Mouse (Mus musculus) lung, postnatal 0 days (tissue): Measurements from ENCODE around the gene Sipa1l3. TPM values are rescaled to one million over a fixed set of nuclear protein-coding genes. Genes with fewer than 3 reads are reported as not detected.
A peak's percentile ranks its signal among the peaks of the same experiment; 100 is the strongest.

Source experiments
- ATAC-seq: fragments of 200-750 bp; cut with Nextera tagmentation; 2 replicates; pipeline ENCODE4 v1.8.0; 2017; ENCODE audit warnings: moderate library complexity
- DNase-seq: peaks from one replicate; pipeline ENCODE4 v3.0.0-alpha.2; 2016; ENCODE audit warnings: low spot score
- H3K27ac ChIP-seq: fragments of 300-500 bp; sonication (generic); 2 replicates; pipeline ENCODE4 v1.5.1; 2014; ENCODE audit warnings: antibody characterized with exemption, mild to moderate bottlenecking, low read length, mixed read lengths
- H3K27me3 ChIP-seq: fragments of 300-500 bp; sonication (generic); replicated peaks from 2 replicates; pipeline ENCODE4 v1.6.1; 2014; ENCODE audit warnings: low read length, mixed read lengths; ENCODE audit not compliant: insufficient read depth
- H3K36me3 ChIP-seq: fragments of 300-500 bp; sonication (generic); 2 replicates; pipeline ENCODE4 v1.6.1; 2014; ENCODE audit warnings: low read length, mixed read lengths; ENCODE audit not compliant: insufficient read depth
- H3K4me1 ChIP-seq: fragments of 300-500 bp; sonication (generic); 2 replicates; pipeline ENCODE4 v1.6.1; 2014; ENCODE audit warnings: antibody characterized with exemption, low read depth, low read length, mixed read lengths; ENCODE audit not compliant: insufficient read depth
- H3K4me2 ChIP-seq: fragments of 300-500 bp; sonication (generic); replicated peaks from 2 replicates; pipeline ENCODE4 v1.6.1; 2014; ENCODE audit warnings: low read depth, mild to moderate bottlenecking, low read length, moderate library complexity, mixed read lengths
- H3K4me3 ChIP-seq: fragments of 300-500 bp; sonication (generic); 2 replicates; pipeline ENCODE4 v1.5.1; 2014; ENCODE audit warnings: low read depth, low read length
- H3K9ac ChIP-seq: fragments of 300-500 bp; sonication (generic); replicated peaks from 2 replicates; pipeline ENCODE4 v1.6.1; 2014; ENCODE audit warnings: low read depth, mild to moderate bottlenecking
- H3K9me3 ChIP-seq: fragments of 300-500 bp; sonication (generic); 2 replicates; pipeline ENCODE4 v1.6.1; 2016; ENCODE audit warnings: low read length, mixed read lengths
- CTCF ChIP-seq: IDR thresholded peaks from 2 replicates; pipeline ENCODE4 v1.5.1; 2016; ENCODE audit warnings: antibody characterized with exemption, mild to moderate bottlenecking
- EP300 ChIP-seq: IDR thresholded peaks from 2 replicates; pipeline ENCODE4 v1.6.1; 2016; ENCODE audit warnings: antibody characterized with exemption, mild to moderate bottlenecking, control low read depth
- WGBS: fragments of 180-500 bp; shearing (Covaris S2); extraction: QIAGEN DNeasy Blood & Tissue Kit; methylation state at CpG from one replicate; pipeline ENCODE4 v1.1.7; 2014; 5-methylcytosine and 5-hydroxymethylcytosine counted together
- polyA plus RNA-seq: library from polyadenylated mRNA; unstranded; fragments of >200 nt; fragmentation: Nextera tagmentation; extraction: Ambion mirVana; gene quantifications from 2 replicates; pipeline ENCODE4 v1.2.1, GENCODE M21; 2015

Sipa1l3 gene
- polyA plus RNA-seq, 1 experiment from 2014 or later = 18.5 TPM

GRCm38 (mm10) chr7:29281201-29282073 lies 237.0 kb downstream of the Sipa1l3 start, which contains the start of gene Spint2:
Spint2 (minus strand) TSS chr7:29281912.
- Histone ChIP-seq H3K27ac (peak within 1 kb of the TSS; percentile 97), H3K9ac (peak within 1 kb of the TSS; percentile 68), H3K4me3 (peak within 1 kb of the TSS; percentile 59), H3K27me3 (no peaks in the 10 kb centered on the region), H3K4me1 (peaks cover 5% of the 10 kb centered on the region; the same call in 1 of the 2 replicates), H3K4me2 (peak within 1 kb of the TSS; percentile 87), H3K9me3 (no peaks in the 10 kb centered on the region), H3K36me3 (no peaks in the 10 kb centered on the region)
- TF ChIP-seq EP300 (no peak), CTCF (peak; percentile 50)
- WGBS = under 1% methylated on average over 60 of the region's 80 CpGs
- DNase-seq = peak; percentile 89
- ATAC-seq = peak; percentile 93

GRCm38 (mm10) chr7:29280801-29281200 lies 237.6 kb downstream of the Sipa1l3 start:
- no peaks in the 10 kb centered on the region for H3K36me3 ChIP-seq
- 15% methylated on average over 13 of the region's 13 CpGs for WGBS
- H3K4me1 ChIP-seq = peaks cover 5% of the 10 kb centered on the region; the same call in 1 of the 2 replicates
- TF ChIP-seq CTCF (no peak), EP300 (no peak)
- peak overlapping the region; percentile 87 for H3K4me2 ChIP-seq
- peak overlapping the region; percentile 97; the same call in 1 of the 2 replicates for H3K27ac ChIP-seq
- no peak for DNase-seq
- H3K9me3 ChIP-seq = no peaks in the 10 kb centered on the region
- H3K9ac ChIP-seq = peak overlapping the region; percentile 19; the same call in 1 of the 2 replicates
- H3K4me3 ChIP-seq = peak overlapping the region; percentile 59
- ATAC-seq = no peak
- no peaks in the 10 kb centered on the region for H3K27me3 ChIP-seq

- peak overlapping the region; percentile 22; the same call in 1 of the 2 replicates for H3K27ac ChIP-seq
- H3K9me3 ChIP-seq = no peaks in the 10 kb centered on the region
- TF ChIP-seq CTCF (no peak), EP300 (no peak)
- ATAC-seq (no peak), DNase-seq (no peak)
- H3K4me2 ChIP-seq = peak overlapping the region; percentile 87
- 0 out of 2 replicates have a peak overlapping the region, but pooled peaks have one; percentile 59 for H3K4me3 ChIP-seq
- no peaks in the 10 kb centered on the region for H3K27me3 ChIP-seq
- 53% methylated on average over 8 of the region's 8 CpGs for WGBS
- H3K4me1 ChIP-seq = peaks cover 5% of the 10 kb centered on the region; the same call in 1 of the 2 replicates
- H3K9ac ChIP-seq = no peak overlapping the region
- no peaks in the 10 kb centered on the region for H3K36me3 ChIP-seq
Observed at GRCm38 (mm10) chr7:29279924-29280323, 238.5 kb downstream of the Sipa1l3 start.

GRCm38 (mm10) chr7:29279261-29279660 lies 239.2 kb downstream of the Sipa1l3 start:
- H3K9ac ChIP-seq = no peak overlapping the region
- no peak overlapping the region for H3K27ac ChIP-seq
- H3K36me3 ChIP-seq = no peaks in the 10 kb centered on the region
- ATAC-seq (no peak), DNase-seq (no peak)
- H3K4me2 ChIP-seq = peak overlapping the region; percentile 87; the same call in 1 of the 2 replicates
- no peaks in the 10 kb centered on the region for H3K27me3 ChIP-seq
- H3K4me1 ChIP-seq = peaks cover 5% of the 10 kb centered on the region; the same call in 1 of the 2 replicates
- no peak overlapping the region for H3K4me3 ChIP-seq
- no peak for TF ChIP-seq EP300
- no peak for TF ChIP-seq CTCF
- no peaks in the 10 kb centered on the region for H3K9me3 ChIP-seq

- WGBS = 63% methylated on average over 4 of the region's 4 CpGs
- H3K36me3 ChIP-seq = no peaks in the 10 kb centered on the region
- no peak overlapping the region for H3K27ac ChIP-seq
- no peak overlapping the region for H3K4me3 ChIP-seq
- no peak overlapping the region for H3K9ac ChIP-seq
- DNase-seq = no peak
- no peak for ATAC-seq
- H3K4me1 ChIP-seq = peaks cover 5% of the 10 kb centered on the region; the same call in 1 of the 2 replicates
- no peaks in the 10 kb centered on the region for H3K9me3 ChIP-seq
- no peak overlapping the region for H3K4me2 ChIP-seq
- no peaks in the 10 kb centered on the region for H3K27me3 ChIP-seq
- TF ChIP-seq CTCF = no peak
- no peak for TF ChIP-seq EP300
Observed at GRCm38 (mm10) chr7:29277510-29277909, 240.9 kb downstream of the Sipa1l3 start.

GRCm38 (mm10) chr7:29276715-29277114 lies 241.7 kb downstream of the Sipa1l3 start:
- no peak overlapping the region for H3K4me2 ChIP-seq
- WGBS = 45% methylated on average over 5 of the region's 5 CpGs

More at GRCm38 (mm10) chr7:29276715-29277114, 241.7 kb downstream of the Sipa1l3 start:
- H3K27ac ChIP-seq = no peak overlapping the region; the same call in 1 of the 2 replicates
- no peaks in the 10 kb centered on the region for H3K27me3 ChIP-seq
- TF ChIP-seq EP300 (no peak), CTCF (no peak)
- no peak overlapping the region for H3K9ac ChIP-seq
- no peaks in the 10 kb centered on the region for H3K36me3 ChIP-seq
- H3K9me3 ChIP-seq = no peaks in the 10 kb centered on the region
- peaks cover 1% of the 10 kb centered on the region; the same call in 1 of the 2 replicates for H3K4me1 ChIP-seq
- ATAC-seq = no peak
- DNase-seq = no peak
- H3K4me3 ChIP-seq = no peak overlapping the region
